Mouse (Mus musculus) mouse embryonic stem cell (cell line): ENCODE measurements around the gene Tjp3.

Experiments
- in situ Hi-C, 2 experiments: fragments of 300-500 bp; cut with MboI; formaldehyde crosslinking; loops; 1 replicate in 1 of 2; 3 replicates in 1 of 2; pipeline ENCODE4 v1.14.3; 2019 to 2020; ENCODE audit warnings: low sequenced_read_pairs in 2 of 2, low pct_unique_long_range_greater_than_20kb in 1 of 2, mixed read lengths in 1 of 2; ENCODE audit not compliant: unreplicated experiment in 1 of 2

Tjp3 gene

GRCm38 (mm10) chr10:81320550-81321347, 29.4 kb upstream of the Tjp3 start, which contains the start of gene Cactin:
Gene Cactin (plus strand): TSS chr10:81321103.
- in situ Hi-C loops: no loop called here

GRCm38 (mm10) chr10:81319741-81320549, 28.6 kb upstream of the Tjp3 start:
- in situ Hi-C loops: no loop called here

- in situ Hi-C loops: no loop called here
These were observed 27.9 kb upstream of the Tjp3 start for GRCm38 (mm10) chr10:81319330-81319699.

- in situ Hi-C loops: no loop called here
These were observed 27.4 kb upstream of the Tjp3 start for GRCm38 (mm10) chr10:81318589-81319329.

- in situ Hi-C loops: no loop called here
These were observed 25.9 kb upstream of the Tjp3 start for GRCm38 (mm10) chr10:81317273-81317672.

- in situ Hi-C loops: no loop called here
These were observed 25.1 kb upstream of the Tjp3 start for GRCm38 (mm10) chr10:81316338-81317060.

GRCm38 (mm10) chr10:81315587-81315986, 24.2 kb upstream of the Tjp3 start:
- in situ Hi-C loops: no loop called here

DNA sequence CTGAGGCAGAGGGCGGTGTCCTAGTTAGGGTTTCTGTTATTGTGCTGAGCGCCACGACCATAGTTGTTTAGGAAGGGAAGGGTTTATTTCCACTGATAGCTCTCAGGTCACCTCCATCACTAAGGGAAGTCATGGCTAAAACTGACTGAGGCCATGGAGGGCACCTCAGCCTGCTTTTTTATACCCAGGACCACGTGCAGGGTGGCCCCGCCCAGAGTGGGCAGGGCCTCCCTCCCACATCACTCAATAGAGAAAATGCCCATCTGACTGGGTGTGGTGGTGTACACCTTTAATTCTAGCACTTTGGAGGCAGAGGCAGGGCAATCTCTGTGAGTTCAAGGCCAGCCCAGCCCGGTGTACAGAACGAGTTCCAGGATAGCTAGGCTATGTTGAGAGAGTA, 22.8 kb upstream of the Tjp3 start:
- in situ Hi-C loops: no loop called here

- in situ Hi-C loops: no loop called here
These were observed 22.2 kb upstream of the Tjp3 start for GRCm38 (mm10) chr10:81313581-81313980.

DNA sequence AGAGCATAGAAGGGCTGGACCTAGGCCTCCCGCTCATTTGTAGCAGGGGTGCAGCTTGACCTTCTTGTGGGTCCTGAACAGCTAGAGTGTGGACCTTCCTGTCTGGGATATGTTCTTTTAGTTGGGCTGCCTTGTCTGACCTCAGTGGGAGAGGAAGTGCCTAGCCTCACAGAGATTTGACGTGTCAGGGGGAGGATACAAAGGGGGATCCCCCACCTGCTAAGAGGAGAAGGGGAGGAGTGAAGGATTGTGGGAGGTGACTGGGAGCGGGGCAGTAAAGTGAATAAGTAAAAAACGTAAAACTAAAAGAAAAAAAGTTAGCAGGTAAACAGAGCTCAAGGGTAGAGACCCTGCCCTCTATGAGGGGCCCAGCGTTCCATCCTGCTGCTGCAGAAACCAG, 18.2 kb upstream of the Tjp3 start:
- in situ Hi-C loops: no loop called here

DNA sequence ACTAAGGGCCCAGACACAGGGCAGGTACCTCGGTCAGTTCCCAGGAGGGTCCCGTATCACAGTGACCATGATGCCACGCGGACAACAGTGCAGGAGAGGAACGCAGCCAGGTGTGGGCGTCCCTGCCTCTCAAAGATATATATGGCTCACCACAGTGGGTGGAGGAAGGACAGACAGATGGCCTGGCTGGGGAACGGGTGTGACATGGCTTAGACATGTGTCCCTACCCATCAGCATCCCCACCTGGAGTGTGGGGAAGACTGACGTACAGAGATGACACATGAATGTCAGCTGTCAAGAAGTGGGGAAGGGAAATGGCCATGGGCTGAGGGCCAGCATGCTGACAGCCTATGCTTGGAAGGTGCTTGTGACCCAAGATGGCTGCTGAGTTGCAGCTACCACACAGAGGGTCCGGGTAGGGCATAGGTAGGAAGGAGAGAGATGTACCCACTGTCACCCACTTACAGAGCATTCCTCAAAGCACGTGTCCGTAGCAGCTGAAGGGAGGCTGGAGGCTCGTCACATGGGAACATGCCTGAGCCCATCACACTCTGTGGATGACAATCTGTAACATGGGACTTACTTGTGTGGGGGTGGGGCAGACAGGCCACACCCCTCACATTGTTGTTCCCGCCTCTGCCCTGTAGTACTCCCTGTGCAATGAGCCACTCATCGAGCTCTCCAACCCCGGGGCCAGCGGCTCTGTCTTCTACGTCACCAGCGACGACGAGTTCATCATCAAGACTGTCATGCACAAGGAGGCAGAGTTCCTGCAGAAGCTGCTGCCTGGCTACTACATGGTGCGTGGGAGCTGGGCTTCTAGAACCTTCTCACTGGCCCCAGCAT, 15.7 kb upstream of the Tjp3 start:
- in situ Hi-C loops: no loop called here

DNA sequence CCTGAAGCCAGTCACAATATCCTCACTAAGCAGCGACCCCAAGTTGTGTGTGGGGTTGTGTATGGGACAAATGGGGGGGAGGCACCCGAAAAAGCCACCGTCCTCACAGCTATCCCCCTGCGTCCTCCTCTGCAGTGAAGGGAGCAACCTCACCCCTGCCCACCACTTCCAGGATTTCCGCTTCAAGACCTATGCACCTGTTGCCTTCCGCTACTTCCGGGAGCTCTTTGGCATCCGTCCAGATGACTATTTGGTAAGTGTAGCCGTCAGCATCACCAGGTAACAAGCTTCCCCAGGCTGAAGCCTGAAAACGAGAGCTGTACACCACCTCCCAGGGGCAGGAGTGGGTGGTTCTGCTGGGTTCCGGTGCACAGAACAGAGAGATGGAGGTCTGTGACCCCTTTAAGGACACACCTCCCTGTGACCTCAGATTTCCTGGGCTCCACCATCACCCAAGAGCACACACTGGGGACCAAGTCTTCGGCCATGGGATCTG, 14.8 kb upstream of the Tjp3 start:
- in situ Hi-C loops: no loop called here

GRCm38 (mm10) chr10:81305663-81306062, 14.3 kb upstream of the Tjp3 start:
- in situ Hi-C loops: no loop called here

- in situ Hi-C loops: no loop called here
These were observed 13.3 kb upstream of the Tjp3 start for GRCm38 (mm10) chr10:81304597-81305238.

DNA sequence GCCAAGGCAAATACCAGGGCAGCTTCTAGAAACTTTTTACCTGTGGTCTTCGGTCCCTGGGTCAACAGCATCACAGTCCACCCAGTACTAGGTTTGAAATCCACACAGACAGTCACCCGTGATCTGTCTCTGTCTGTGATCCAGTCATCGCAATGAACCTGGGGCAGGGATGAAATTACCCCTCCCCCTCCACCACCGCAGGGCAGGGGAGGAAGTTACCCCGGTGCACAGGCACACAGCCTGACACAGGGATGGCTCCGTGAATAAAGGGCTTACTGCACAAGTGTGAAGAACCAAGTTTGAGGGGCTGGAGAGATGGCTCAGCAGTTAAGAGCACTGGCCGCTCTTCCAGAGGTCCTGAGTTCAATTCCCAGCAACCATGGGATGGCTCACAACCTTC, 12.4 kb upstream of the Tjp3 start:
- in situ Hi-C loops: no loop called here

DNA sequence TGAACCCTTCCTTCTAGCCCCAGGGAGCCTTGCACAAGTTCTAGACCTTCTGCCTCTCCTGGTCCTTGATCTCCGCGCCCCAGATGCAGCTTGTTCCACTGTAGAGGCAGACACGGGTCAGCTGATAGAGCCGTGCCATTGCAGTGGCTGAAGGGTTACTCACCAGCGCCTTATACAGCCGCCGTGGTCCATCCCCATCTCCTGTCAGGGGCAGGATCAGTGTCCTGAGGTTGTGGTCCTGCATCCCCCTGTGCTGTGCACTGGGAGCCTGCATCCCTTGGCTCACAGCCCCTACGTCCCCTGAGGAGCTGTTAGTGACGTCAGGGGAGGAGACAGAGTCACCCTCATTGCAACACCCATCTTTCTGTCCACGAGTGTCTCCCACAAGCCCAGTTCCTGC, 11.9 kb upstream of the Tjp3 start:
- in situ Hi-C loops: no loop called here

DNA sequence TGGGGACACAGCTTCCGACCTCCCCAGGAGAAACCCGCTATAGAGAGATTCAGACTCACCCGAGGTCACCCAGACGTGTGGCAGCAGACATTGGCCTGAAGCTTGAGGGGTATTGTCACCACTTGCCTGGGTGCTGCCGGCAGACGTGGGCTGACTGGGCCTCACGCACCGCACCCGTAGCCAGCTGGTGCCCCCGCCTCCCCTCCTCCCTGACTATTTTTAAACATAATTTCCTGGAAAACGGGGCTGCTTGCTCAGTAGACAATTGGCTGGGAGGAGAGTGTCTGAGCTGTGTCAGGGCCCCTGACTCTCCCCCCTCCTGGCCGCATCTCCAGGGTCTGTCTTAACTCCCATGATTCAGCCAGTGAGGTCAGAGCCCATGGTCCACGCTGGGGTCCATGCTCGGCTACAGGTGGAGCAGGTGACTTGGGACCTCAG, 11.4 kb upstream of the Tjp3 start:
- in situ Hi-C loops: no loop called here
